Mouse (Mus musculus) skeletal muscle tissue, postnatal 0 days (tissue): Measurements from ENCODE around the gene Npas3. TPM values are rescaled to one million over a fixed set of nuclear protein-coding genes. Genes with fewer than 3 reads are reported as not detected.

Source experiments
- polyA plus RNA-seq: library from polyadenylated mRNA; unstranded; fragments of >200 nt; fragmentation: Nextera tagmentation; extraction: Ambion mirVana; gene quantifications from 2 replicates; pipeline ENCODE4 v1.2.1, GENCODE M21; 2015

Gene Npas3
- polyA plus RNA-seq, result 2.9 and 6.3 TPM in 2 replicates

DNA sequence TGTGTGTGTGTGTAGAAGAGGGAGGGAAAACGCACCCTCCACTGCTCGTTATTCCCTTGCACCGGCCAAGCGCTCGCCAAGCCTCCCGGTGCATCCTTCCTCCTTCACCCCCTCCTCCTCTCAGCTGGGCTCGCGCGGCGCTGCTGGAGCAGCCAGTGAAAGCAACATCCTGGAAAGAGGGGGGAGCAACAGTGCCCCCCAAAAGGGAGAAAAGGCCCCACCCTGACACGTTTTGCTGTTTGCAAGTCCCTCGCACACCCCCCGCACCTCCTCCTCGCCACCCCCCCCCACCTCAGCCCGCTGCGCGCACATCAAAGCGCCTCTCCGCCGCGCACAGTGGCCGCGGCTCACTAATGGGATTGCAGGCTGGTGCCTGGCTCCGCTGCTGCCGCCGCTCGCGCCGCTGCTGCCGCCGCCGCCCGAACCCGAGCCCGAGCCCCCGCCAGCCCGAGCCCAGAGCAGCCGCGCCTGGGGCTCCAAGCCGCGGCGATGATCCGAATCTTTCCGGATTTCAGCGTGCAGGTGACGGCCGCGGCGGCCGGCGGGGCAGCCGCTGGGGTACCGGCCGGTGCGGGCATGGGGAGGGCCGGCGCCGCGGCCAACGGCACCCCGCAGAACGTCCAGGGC is at the start of gene Npas3:
TSS of gene Npas3 (plus strand) at position 577 of the 627 bp plus-strand sequence.

